Mouse (Mus musculus): ENCODE measurements at regions not wholly inside any gene's neighbourhood (a gene's known extent, or its start where the extent isn't known, plus 50 kb on each side); places are given as distances from the start of the nearest gene placed in this dataset.
"Not testable (repeated sequence)": the region's sequence is repeated elsewhere in the genome, so short reads cannot be mapped to it uniquely, and the experiment has no call there.

DNA sequence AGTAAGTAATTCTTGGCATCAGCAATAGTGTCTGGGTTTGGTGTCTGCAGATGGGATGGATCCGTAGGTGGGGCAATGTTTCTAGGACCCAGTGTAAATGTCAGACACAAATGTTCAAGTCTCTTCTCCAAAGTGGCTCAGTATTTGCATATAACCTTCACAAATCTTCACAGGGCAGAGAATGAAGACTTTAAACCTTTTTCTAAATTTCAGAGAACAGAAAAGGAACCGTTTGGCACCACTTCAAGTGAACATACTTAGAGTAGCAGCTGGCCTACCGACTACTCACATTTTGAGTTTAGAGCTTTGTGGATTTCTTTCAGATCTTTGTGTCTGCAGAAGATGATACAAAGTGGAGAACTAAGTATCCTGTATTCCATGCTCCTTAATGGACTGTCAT lies 1319.5 kb upstream of the Adam24 start:
- no peaks in the 10 kb centered on the region for H3K36me3 ChIP-seq
- no peaks in the 10 kb centered on the region for H3K4me1 ChIP-seq
- H3K9ac ChIP-seq = no peak overlapping the region
- H3K4me3 ChIP-seq = no peak overlapping the region
- no peak overlapping the region for H3K27ac ChIP-seq
- ATAC-seq (ENCODE audit: insufficient number of reproducible peaks, insufficient read depth, low FRiP score, low TSS enrichment, low read depth) = no peak
- WGBS = 84% methylated on average over 3 of the region's 3 CpGs
- H3K9me3 ChIP-seq = no peaks in the 10 kb centered on the region
- H3K27me3 ChIP-seq = no peaks in the 10 kb centered on the region
- no peak overlapping the region for H3K4me2 ChIP-seq

GRCm38 (mm10) chr8:39357111-39357510 lies 1317.8 kb upstream of the Adam24 start:
- no peak for ATAC-seq (ENCODE audit: insufficient number of reproducible peaks, insufficient read depth, low FRiP score, low TSS enrichment, low read depth)
- no peak overlapping the region for H3K4me3 ChIP-seq
- H3K27me3 ChIP-seq = no peaks in the 10 kb centered on the region
- no peaks in the 10 kb centered on the region for H3K9me3 ChIP-seq
- no peak overlapping the region for H3K27ac ChIP-seq
- H3K4me1 ChIP-seq = no peaks in the 10 kb centered on the region
- no peak overlapping the region for H3K9ac ChIP-seq
- no peak overlapping the region for H3K4me2 ChIP-seq
- no peaks in the 10 kb centered on the region for H3K36me3 ChIP-seq
- 85% methylated on average over 1 of the region's 1 CpGs for WGBS

DNA sequence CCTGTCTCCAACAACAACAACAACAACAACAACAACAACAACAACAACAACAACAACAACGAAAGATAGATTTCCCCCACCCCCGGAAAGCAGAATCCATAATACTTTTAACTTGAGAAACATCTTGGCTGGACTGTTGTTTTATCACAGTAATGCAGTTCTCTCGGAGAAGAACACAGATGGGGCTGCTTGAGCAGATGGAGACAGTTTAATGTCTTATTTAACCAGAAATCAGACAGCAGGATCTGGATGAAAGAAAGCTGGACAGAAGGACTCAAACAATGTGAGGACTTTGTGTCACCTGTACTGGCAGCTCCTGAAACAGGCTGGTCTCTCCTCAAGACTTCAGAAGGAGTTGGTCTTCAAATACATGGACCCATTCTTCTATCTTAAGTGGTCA lies 1317.0 kb upstream of the Adam24 start:
- Histone ChIP-seq H3K27me3 (no peaks in the 10 kb centered on the region), H3K36me3 (no peaks in the 10 kb centered on the region), H3K4me2 (no peak overlapping the region), H3K27ac (no peak overlapping the region), H3K9ac (no peak overlapping the region), H3K4me1 (no peaks in the 10 kb centered on the region), H3K9me3 (no peaks in the 10 kb centered on the region), H3K4me3 (no peak overlapping the region)
- ATAC-seq (ENCODE audit: insufficient number of reproducible peaks, insufficient read depth, low FRiP score, low TSS enrichment, low read depth) = no peak
- 89% methylated on average over 3 of the region's 3 CpGs for WGBS

- not testable (repeated sequence) for H3K27me3 ChIP-seq; H3K4me2 ChIP-seq; H3K36me3 ChIP-seq; H3K4me3 ChIP-seq; H3K4me1 ChIP-seq; ATAC-seq (ENCODE audit: insufficient number of reproducible peaks, insufficient read depth, low FRiP score, low TSS enrichment, low read depth); H3K9ac ChIP-seq; H3K27ac ChIP-seq; H3K9me3 ChIP-seq
- WGBS = 63% methylated on average over 2 of the region's 2 CpGs
Measured at GRCm38 (mm10) chr8:39366346-39366745, 1308.5 kb upstream of the Adam24 start.

Data from embryonic facial prominence, embryonic 13.5 days (tissue).